Mouse (Mus musculus) embryo, embryonic 9.5 days (tissue): Measurements from ENCODE around the gene Pirt.

ENCODE experiments used
- DNase-seq: peaks from one replicate; pipeline ENCODE4 v3.0.0-alpha.2; 2017; ENCODE audit errors: extremely low spot score

The Pirt gene

GRCm38 (mm10) chr11:66946521-66946920 lies 34.7 kb downstream of the Pirt start:
- no peak for DNase-seq

- DNase-seq, result no peak
These were observed 35.1 kb downstream of the Pirt start for GRCm38 (mm10) chr11:66946922-66947321.

GRCm38 (mm10) chr11:66956303-66956702 lies 44.5 kb downstream of the Pirt start, which contains the start of gene Tmem238l:
Gene Tmem238l, plus strand, starts transcription at chr11:66956638.
- no peak for DNase-seq

GRCm38 (mm10) chr11:66960797-66961196 lies 49.0 kb downstream of the Pirt start:
- no peak for DNase-seq

- no peak for DNase-seq
These were observed 49.8 kb downstream of the Pirt start for GRCm38 (mm10) chr11:66961447-66962176.

- DNase-seq, result no peak
These were observed 51.7 kb downstream of the Pirt start for GRCm38 (mm10) chr11:66963462-66963861.

- DNase-seq, result no peak
These were observed 54.8 kb downstream of the Pirt start for GRCm38 (mm10) chr11:66966500-66967116.

GRCm38 (mm10) chr11:66968575-66968974 lies 56.8 kb downstream of the Pirt start:
- no peak for DNase-seq

- no peak for DNase-seq
These were observed 61.7 kb downstream of the Pirt start for GRCm38 (mm10) chr11:66973507-66973906.

GRCm38 (mm10) chr11:66975606-66976330 lies 64.0 kb downstream of the Pirt start:
- DNase-seq, result no peak
